Mouse (Mus musculus): ENCODE data around the gene Gm20741. TPM values are rescaled to one million over a fixed set of nuclear protein-coding genes. Genes with fewer than 3 reads are reported as not detected.

Gm20741 gene
- not detected in 2 replicates for polyA plus RNA-seq (2021; fragmentation: Nextera tagmentation)
- long read RNA-seq, experiment 1, result 0 reads
- long read RNA-seq, experiment 2, result 0 reads

GRCm38 (mm10) chr16:88811827-88812226, at the start of gene Gm20741:
Gene Gm20741 (minus strand): TSS chr16:88812220.

GRCm38 (mm10) chr16:88826095-88826652, 14.2 kb upstream of the Gm20741 start, which contains the start of gene Krtap14:
Gene Krtap14 (minus strand): TSS chr16:88826145.

GRCm38 (mm10) chr16:88820066-88820465, 8.0 kb upstream of the Gm20741 start, which contains the start of gene Krtap15:
Gene Krtap15 (plus strand): TSS chr16:88820215.

GRCm38 (mm10) chr16:88777596-88777995, 34.4 kb downstream of the Gm20741 start, which contains the start of gene Gm5965:
Gene Gm5965 (plus strand): TSS chr16:88777896.

GRCm38 (mm10) chr16:88774106-88774505, 37.9 kb downstream of the Gm20741 start, which contains the start of gene 2310057N15Rik:
Gene 2310057N15Rik (minus strand): TSS chr16:88774206.

Other genes starting within 250 kb of the Gm20741 start
- gene Cldn8, start 249.0 kb downstream of the Gm20741 start, polyA plus RNA-seq (2021; fragmentation: Nextera tagmentation), result not detected in 2 replicates
- not detected in 2 replicates for gene Krtap24-1, start 199.9 kb downstream of the Gm20741 start, polyA plus RNA-seq (2021; fragmentation: Nextera tagmentation)
- gene 2310079G19Rik, start 184.6 kb downstream of the Gm20741 start, polyA plus RNA-seq (2021; fragmentation: Nextera tagmentation), result not detected in 2 replicates
- not detected in 2 replicates for gene Krtap26-1, start 164.4 kb downstream of the Gm20741 start, polyA plus RNA-seq (2021; fragmentation: Nextera tagmentation)
- gene Krtap27-1, start 140.5 kb downstream of the Gm20741 start, polyA plus RNA-seq (2021; fragmentation: Nextera tagmentation), result not detected in 2 replicates
- not detected in 2 replicates for gene 2310061N02Rik, start 104.3 kb downstream of the Gm20741 start, polyA plus RNA-seq (2021; fragmentation: Nextera tagmentation)
- gene Krtap13-1, start 83.4 kb downstream of the Gm20741 start, polyA plus RNA-seq (2021; fragmentation: Nextera tagmentation), result not detected in 2 replicates
- gene Krtap13, start 60.6 kb downstream of the Gm20741 start, polyA plus RNA-seq (2021; fragmentation: Nextera tagmentation), result not detected in 2 replicates
- not detected in 2 replicates for gene 2310034C09Rik, start 53.4 kb downstream of the Gm20741 start, polyA plus RNA-seq (2021; fragmentation: Nextera tagmentation)
- gene 2310057N15Rik, start 38.0 kb downstream of the Gm20741 start, polyA plus RNA-seq (2021; fragmentation: Nextera tagmentation), result not detected in 2 replicates
- not detected in 2 replicates for gene Gm5965, start 34.3 kb downstream of the Gm20741 start, polyA plus RNA-seq (2021; fragmentation: Nextera tagmentation)
- gene Krtap15, start 8.0 kb upstream of the Gm20741 start, polyA plus RNA-seq (2021; fragmentation: Nextera tagmentation), result not detected in 2 replicates
- not detected in 2 replicates for gene Krtap14, start 13.9 kb upstream of the Gm20741 start, polyA plus RNA-seq (2021; fragmentation: Nextera tagmentation)
- gene Krtap19-1, start 57.2 kb upstream of the Gm20741 start, polyA plus RNA-seq (2021; fragmentation: Nextera tagmentation), result not detected in 2 replicates
- gene Krtap19-2, start 62.0 kb upstream of the Gm20741 start, polyA plus RNA-seq (2021; fragmentation: Nextera tagmentation), result not detected in 2 replicates
- gene Krtap19-3, start 65.8 kb upstream of the Gm20741 start, polyA plus RNA-seq (2021; fragmentation: Nextera tagmentation), result not detected in 2 replicates
- not detected in 2 replicates for gene Krtap19-4, start 72.9 kb upstream of the Gm20741 start, polyA plus RNA-seq (2021; fragmentation: Nextera tagmentation)
- not detected in 2 replicates for gene Krtap19-5, start 84.2 kb upstream of the Gm20741 start, polyA plus RNA-seq (2021; fragmentation: Nextera tagmentation)
- gene Krtap19-9b, start 120.0 kb upstream of the Gm20741 start, polyA plus RNA-seq (2021; fragmentation: Nextera tagmentation), result not detected in 2 replicates
- gene Krtap16-3, start 150.7 kb upstream of the Gm20741 start, polyA plus RNA-seq (2021; fragmentation: Nextera tagmentation), result not detected in 2 replicates
- gene Krtap22-2, start 198.5 kb upstream of the Gm20741 start, polyA plus RNA-seq (2021; fragmentation: Nextera tagmentation), result not detected in 2 replicates
- gene Gm10229, start 203.1 kb upstream of the Gm20741 start, polyA plus RNA-seq (2021; fragmentation: Nextera tagmentation), result not detected in 2 replicates
- not detected in 2 replicates for gene Krtap6-1, start 219.5 kb upstream of the Gm20741 start, polyA plus RNA-seq (2021; fragmentation: Nextera tagmentation)
- gene Gm10228, start 229.3 kb upstream of the Gm20741 start, polyA plus RNA-seq (2021; fragmentation: Nextera tagmentation), result not detected in 2 replicates
- not detected in 2 replicates for gene Krtap6-5, start 235.7 kb upstream of the Gm20741 start, polyA plus RNA-seq (2021; fragmentation: Nextera tagmentation)

All from left cerebral cortex, adult 6 months (tissue).